Mouse (Mus musculus) testis, postnatal 10 days (tissue): ENCODE measurements at regions not wholly inside any gene's neighbourhood (a gene's known extent, or its start where the extent isn't known, plus 50 kb on each side); places are given as distances from the start of the nearest gene placed in this dataset.

ENCODE experiments used
- DNase-seq: peaks from one replicate; pipeline ENCODE4 v3.0.0; 2021; ENCODE audit warnings: low spot score

- no peak for DNase-seq
These were observed 1035.2 kb upstream of the B3galt2 start for GRCm38 (mm10) chr1:142605224-142605623.

GRCm38 (mm10) chr1:142606082-142606481, 1034.4 kb upstream of the B3galt2 start:
- no peak for DNase-seq

- no peak for DNase-seq
These were observed 1019.0 kb upstream of the B3galt2 start for GRCm38 (mm10) chr1:142621464-142621863.

GRCm38 (mm10) chr1:142624303-142624702, 1016.2 kb upstream of the B3galt2 start:
- no peak for DNase-seq

- no peak for DNase-seq
These were observed 985.2 kb upstream of the B3galt2 start for GRCm38 (mm10) chr1:142655289-142655688.

- no peak for DNase-seq
These were observed 975.2 kb upstream of the B3galt2 start for GRCm38 (mm10) chr1:142665262-142665661.

- DNase-seq, result no peak
These were observed 960.5 kb upstream of the B3galt2 start for GRCm38 (mm10) chr1:142679917-142680316.

- no peak for DNase-seq
These were observed 951.6 kb upstream of the B3galt2 start for GRCm38 (mm10) chr1:142688828-142689227.

GRCm38 (mm10) chr1:142695179-142695578, 945.3 kb upstream of the B3galt2 start:
- no peak for DNase-seq

GRCm38 (mm10) chr1:142708263-142708662, 932.2 kb upstream of the B3galt2 start:
- no peak for DNase-seq

- no peak for DNase-seq
These were observed 910.2 kb upstream of the B3galt2 start for GRCm38 (mm10) chr1:142730259-142730658.

- no peak for DNase-seq
These were observed 906.4 kb upstream of the B3galt2 start for GRCm38 (mm10) chr1:142734108-142734507.

GRCm38 (mm10) chr1:142738376-142738775, 902.1 kb upstream of the B3galt2 start:
- DNase-seq, result no peak

- DNase-seq, result peak; percentile 51
These were observed 898.2 kb upstream of the B3galt2 start for GRCm38 (mm10) chr1:142742307-142742706.

- DNase-seq, result no peak
These were observed 869.5 kb upstream of the B3galt2 start for GRCm38 (mm10) chr1:142771010-142771409.
